Comparison of ENCODE assay signal across 8 mouse cellular contexts in the genomic region with DNA sequence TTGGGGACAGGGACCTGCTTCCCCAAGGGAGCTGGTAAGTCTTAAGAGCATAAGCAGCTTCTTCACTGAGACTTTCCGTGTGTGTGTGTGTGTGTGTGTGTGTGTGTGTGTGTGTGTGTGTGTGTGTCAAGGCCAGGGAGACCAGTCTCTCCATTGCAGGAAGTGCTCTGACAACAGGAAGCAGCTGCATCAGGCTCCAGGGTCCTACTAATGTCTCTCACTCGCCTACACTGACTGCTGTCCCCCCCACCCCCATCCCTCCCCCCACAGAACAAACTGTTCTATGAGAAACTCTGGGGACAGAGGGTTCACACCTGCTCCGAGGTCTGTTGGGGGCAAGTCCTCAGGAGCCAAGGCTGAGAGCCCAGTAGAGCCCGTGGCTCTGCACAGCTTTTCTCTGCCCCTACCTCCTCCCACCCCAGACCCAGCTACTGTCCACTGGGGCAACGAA. TPM values are rescaled to one million over a fixed set of nuclear protein-coding genes. Genes with fewer than 3 reads are reported as not detected.
DNase-seq lines count a peak whose midpoint lies in the region; ATAC-seq lines count a peak whose summit lies in the region.

No protein-coding gene starts in this region.

- H3K4me3 ChIP-seq in hindbrain, embryonic 10.5 days, result no peak overlapping the region
- no peak overlapping the region for H3K4me3 ChIP-seq in hindbrain, embryonic 11.5 days (ENCODE audit: low read depth, low read length)
- H3K4me3 ChIP-seq in liver, embryonic 15.5 days (replicated peaks), result no peak overlapping the region
- H3K4me3 ChIP-seq in forebrain, embryonic 15.5 days, result no peak overlapping the region

- no peaks in the 10 kb centered on the region for H3K36me3 ChIP-seq in hindbrain, embryonic 10.5 days
- no peaks in the 10 kb centered on the region for H3K36me3 ChIP-seq in hindbrain, embryonic 11.5 days (ENCODE audit: control insufficient read depth, insufficient read depth, low read length)
- H3K36me3 ChIP-seq in liver, embryonic 15.5 days (replicated peaks), result no peaks in the 10 kb centered on the region
- no peaks in the 10 kb centered on the region for H3K36me3 ChIP-seq in forebrain, embryonic 15.5 days

- H3K4me1 ChIP-seq in hindbrain, embryonic 10.5 days (replicated peaks), result peaks cover 41% of the 10 kb centered on the region
- no peaks in the 10 kb centered on the region for H3K4me1 ChIP-seq in hindbrain, embryonic 11.5 days (replicated peaks; ENCODE audit: control insufficient read depth, insufficient read depth, low read length)
- H3K4me1 ChIP-seq in liver, embryonic 15.5 days (replicated peaks), result peaks cover 27% of the 10 kb centered on the region
- H3K4me1 ChIP-seq in forebrain, embryonic 15.5 days, result no peaks in the 10 kb centered on the region

- 63% methylated on average over 5 of the region's 5 CpGs for WGBS in hindbrain, embryonic 10.5 days
- 47% methylated on average over 5 of the region's 5 CpGs for WGBS in hindbrain, embryonic 11.5 days
- WGBS in liver, embryonic 15.5 days (ENCODE audit: insufficient replicate concordance), result 14% methylated on average over 5 of the region's 5 CpGs
- WGBS in forebrain, embryonic 15.5 days, result 61% methylated on average over 5 of the region's 5 CpGs

- H3K9me3 ChIP-seq in hindbrain, embryonic 10.5 days, result no peaks in the 10 kb centered on the region
- no peaks in the 10 kb centered on the region for H3K9me3 ChIP-seq in hindbrain, embryonic 11.5 days (ENCODE audit: control insufficient read depth, low read length)
- H3K9me3 ChIP-seq in liver, embryonic 15.5 days (replicated peaks), result no peaks in the 10 kb centered on the region
- H3K9me3 ChIP-seq in forebrain, embryonic 15.5 days, result no peaks in the 10 kb centered on the region

- no peak for ATAC-seq in hindbrain, embryonic 11.5 days (ENCODE audit: low FRiP score)
- ATAC-seq in liver, embryonic 15.5 days (ENCODE audit: insufficient read depth), result peak; percentile 47
- ATAC-seq in forebrain, embryonic 15.5 days (replicated peaks), result no peak

- peak; percentile 30 for DNase-seq in hindbrain, embryonic 10.5 days (ENCODE audit: low spot score)
- DNase-seq in hindbrain, embryonic 11.5 days (ENCODE audit: low spot score), result no peak
- DNase-seq in T-cell, adult 2 months (ENCODE audit: low spot score), result peak; percentile 66
- DNase-seq in heart, postnatal 4 days, result peak; percentile 39
- DNase-seq in testis, postnatal 10 days (ENCODE audit: low spot score), result peak; percentile 51
- no peak for DNase-seq in urinary bladder, adult 18-20 months (ENCODE audit: low spot score in 2 of 2)

- peak overlapping the region; percentile 75 for H3K27ac ChIP-seq in hindbrain, embryonic 10.5 days
- no peak overlapping the region for H3K27ac ChIP-seq in hindbrain, embryonic 11.5 days (ENCODE audit: low read depth, low read length)
- 0 out of 2 replicates have a peak overlapping the region, but pooled peaks have one; percentile 19 for H3K27ac ChIP-seq in liver, embryonic 15.5 days (replicated peaks)
- H3K27ac ChIP-seq in forebrain, embryonic 15.5 days (replicated peaks), result no peak overlapping the region

- H3K4me2 ChIP-seq in hindbrain, embryonic 11.5 days (replicated peaks; ENCODE audit: low read depth, low read length), result no peak overlapping the region
- no peak overlapping the region for H3K4me2 ChIP-seq in liver, embryonic 15.5 days
- no peak overlapping the region for H3K4me2 ChIP-seq in forebrain, embryonic 15.5 days (replicated peaks)

- no peak overlapping the region for H3K9ac ChIP-seq in hindbrain, embryonic 11.5 days (ENCODE audit: low read depth, low read length)
- H3K9ac ChIP-seq in liver, embryonic 15.5 days, result no peak overlapping the region
- H3K9ac ChIP-seq in forebrain, embryonic 15.5 days (replicated peaks), result no peak overlapping the region

- no peaks in the 10 kb centered on the region for H3K27me3 ChIP-seq in hindbrain, embryonic 10.5 days (ENCODE audit: insufficient read depth, poor library complexity, severe bottlenecking)
- H3K27me3 ChIP-seq in hindbrain, embryonic 11.5 days (ENCODE audit: control insufficient read depth, insufficient read depth, low read length), result no peaks in the 10 kb centered on the region
- H3K27me3 ChIP-seq in liver, embryonic 15.5 days, result no peaks in the 10 kb centered on the region
- H3K27me3 ChIP-seq in forebrain, embryonic 15.5 days, result no peaks in the 10 kb centered on the region

RNA-seq across cellular contexts. Expression of a gene that starts 11.8 kb away (rescaled TPM):
- polyA plus RNA-seq in hindbrain, embryonic 10.5 days (2016; fragmentation: Nextera tagmentation; extraction: Ambion mirVana), result 281 and 316 TPM in 2 replicates
- 304 and 306 TPM in 2 replicates for polyA plus RNA-seq in hindbrain, embryonic 11.5 days (2014; fragmentation: Nextera tagmentation; extraction: Ambion mirVana)
- total RNA-seq in heart, postnatal 4 days (2021), result 100 to 1,000 TPM; 104 to 111 TPM
- polyA plus RNA-seq in liver, embryonic 15.5 days (2015; fragmentation: Nextera tagmentation; extraction: Ambion mirVana), result 91.1 and 96.9 TPM in 2 replicates
- 332 and 333 TPM in 2 replicates for polyA plus RNA-seq in forebrain, embryonic 15.5 days (2015; fragmentation: Nextera tagmentation; extraction: Ambion mirVana)

RNA-seq across cellular contexts. Expression of a gene that starts 58.2 kb away (rescaled TPM):
- polyA plus RNA-seq in hindbrain, embryonic 10.5 days (2016; fragmentation: Nextera tagmentation; extraction: Ambion mirVana), result 4.8 and 4.9 TPM in 2 replicates
- 2.5 and 4.9 TPM in 2 replicates for polyA plus RNA-seq in hindbrain, embryonic 11.5 days (2014; fragmentation: Nextera tagmentation; extraction: Ambion mirVana)
- 1 to 10 TPM; 4.2 to 7.6 TPM for total RNA-seq in heart, postnatal 4 days (2021)
- 0.30 and 0.39 TPM in 2 replicates for polyA plus RNA-seq in liver, embryonic 15.5 days (2015; fragmentation: Nextera tagmentation; extraction: Ambion mirVana)
- polyA plus RNA-seq in forebrain, embryonic 15.5 days (2015; fragmentation: Nextera tagmentation; extraction: Ambion mirVana), result 1.3 and 1.8 TPM in 2 replicates

Comparison
In these comparisons a context has a peak if more than half of its experiments do, and no peak if none do; other contexts are left out.
1. DNase-seq: peak in hindbrain, embryonic 10.5 days (single experiment), T-cell, adult 2 months (single experiment), heart, postnatal 4 days (single experiment) and testis, postnatal 10 days (single experiment); none in hindbrain, embryonic 11.5 days (single experiment) and urinary bladder, adult 18-20 months (0 of 2).
2. H3K27ac ChIP-seq: peak in hindbrain, embryonic 10.5 days (single experiment) and liver, embryonic 15.5 days (single experiment); none in hindbrain, embryonic 11.5 days (single experiment) and forebrain, embryonic 15.5 days (single experiment).